Mouse (Mus musculus) sigmoid colon, adult 10 weeks (tissue): ENCODE data around the gene Hyou1. TPM values are rescaled to one million over a fixed set of nuclear protein-coding genes. Genes with fewer than 3 reads are reported as not detected.

Source experiments
- polyA plus RNA-seq: library from polyadenylated mRNA; stranded (reverse); fragments of 350-450 nt; fragmentation: Illumina TruSeq; extraction: RNeasy Lipid Tissue Mini Kit (QIAGEN cat#74804); gene quantifications from one replicate; pipeline ENCODE4 v1.2.3, GENCODE M21; 2014; ENCODE audit warnings: low read depth, low replicate concordance

Gene Hyou1
- polyA plus RNA-seq, result 7.7 TPM

GRCm38 (mm10) chr9:44379054-44379834, at the start of gene Hyou1:
Hyou1 (plus strand) TSS chr9:44379490.

DNA sequence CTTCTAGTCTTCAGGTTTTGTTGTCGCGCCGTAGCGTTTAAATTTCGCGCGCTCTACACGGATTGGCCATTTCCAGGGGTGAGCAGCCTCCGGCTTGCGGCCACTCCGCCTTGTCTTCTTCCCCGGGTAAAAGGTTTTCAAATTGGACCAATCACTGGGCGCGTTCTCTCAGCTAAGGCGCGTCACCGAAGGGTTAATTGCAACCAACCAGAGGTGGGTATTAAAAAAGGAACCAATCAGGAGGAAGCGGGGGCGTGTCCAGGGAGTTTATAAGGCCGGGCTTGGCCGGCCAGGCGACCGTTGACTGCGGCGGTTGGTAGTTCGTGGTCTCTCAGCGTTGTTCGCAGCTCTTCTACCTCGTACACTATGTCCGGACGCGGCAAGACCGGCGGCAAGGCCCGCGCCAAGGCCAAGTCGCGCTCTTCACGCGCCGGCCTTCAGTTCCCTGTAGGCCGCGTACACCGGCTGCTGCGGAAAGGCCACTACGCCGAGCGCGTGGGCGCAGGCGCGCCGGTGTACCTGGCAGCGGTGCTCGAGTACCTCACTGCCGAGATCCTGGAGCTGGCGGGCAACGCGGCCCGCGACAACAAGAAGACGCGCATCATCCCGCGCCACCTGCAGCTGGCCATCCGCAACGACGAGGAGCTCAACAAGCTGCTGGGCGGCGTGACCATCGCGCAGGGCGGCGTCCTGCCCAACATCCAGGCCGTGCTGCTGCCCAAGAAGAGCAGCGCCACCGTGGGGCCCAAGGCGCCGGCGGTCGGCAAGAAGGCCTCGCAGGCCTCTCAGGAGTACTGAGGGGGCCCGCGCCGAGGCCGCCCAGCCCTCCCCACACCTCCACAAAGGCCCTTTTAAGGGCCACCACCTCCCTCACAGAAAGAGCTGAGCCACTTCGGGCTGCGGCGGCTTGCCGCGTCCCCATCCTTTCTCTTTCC, 44.6 kb upstream of the Hyou1 start, which contains the start of gene H2afx:
TSS of gene H2afx (plus strand) at position 299 of the 935 bp plus-strand sequence.

DNA sequence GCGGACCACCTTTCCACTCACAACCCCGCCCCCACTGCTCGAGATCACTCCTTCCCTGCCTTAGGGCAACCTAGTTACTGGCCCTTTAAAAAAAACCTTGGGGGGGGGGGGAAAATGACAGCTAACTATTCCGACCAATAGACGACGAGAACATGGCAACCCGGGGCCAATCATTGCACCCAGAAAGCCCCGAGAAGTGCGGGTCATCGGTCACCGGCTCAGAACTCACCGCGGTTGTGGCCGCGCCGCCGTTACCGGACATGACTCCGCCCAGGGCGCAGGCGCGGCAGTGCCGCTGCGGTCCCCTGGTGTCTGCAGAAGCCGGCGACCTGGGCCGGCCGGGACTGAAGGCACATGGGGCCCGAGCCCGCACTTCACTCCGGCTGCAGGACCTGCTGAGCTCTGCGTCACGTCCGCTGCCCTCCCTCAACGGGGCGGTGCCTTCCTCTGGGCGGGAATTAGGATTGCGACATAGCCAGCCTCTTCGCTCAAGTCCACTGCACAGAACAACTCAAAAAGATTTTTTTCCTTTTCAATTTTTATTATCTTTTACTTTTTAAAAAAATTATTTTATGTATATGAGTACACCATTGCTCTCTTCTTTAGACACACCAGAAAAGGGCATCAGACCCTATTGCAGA, 35.4 kb upstream of the Hyou1 start, which contains the start of gene Hmbs:
TSS of gene Hmbs (minus strand) at position 448 of the 641 bp plus-strand sequence.

DNA sequence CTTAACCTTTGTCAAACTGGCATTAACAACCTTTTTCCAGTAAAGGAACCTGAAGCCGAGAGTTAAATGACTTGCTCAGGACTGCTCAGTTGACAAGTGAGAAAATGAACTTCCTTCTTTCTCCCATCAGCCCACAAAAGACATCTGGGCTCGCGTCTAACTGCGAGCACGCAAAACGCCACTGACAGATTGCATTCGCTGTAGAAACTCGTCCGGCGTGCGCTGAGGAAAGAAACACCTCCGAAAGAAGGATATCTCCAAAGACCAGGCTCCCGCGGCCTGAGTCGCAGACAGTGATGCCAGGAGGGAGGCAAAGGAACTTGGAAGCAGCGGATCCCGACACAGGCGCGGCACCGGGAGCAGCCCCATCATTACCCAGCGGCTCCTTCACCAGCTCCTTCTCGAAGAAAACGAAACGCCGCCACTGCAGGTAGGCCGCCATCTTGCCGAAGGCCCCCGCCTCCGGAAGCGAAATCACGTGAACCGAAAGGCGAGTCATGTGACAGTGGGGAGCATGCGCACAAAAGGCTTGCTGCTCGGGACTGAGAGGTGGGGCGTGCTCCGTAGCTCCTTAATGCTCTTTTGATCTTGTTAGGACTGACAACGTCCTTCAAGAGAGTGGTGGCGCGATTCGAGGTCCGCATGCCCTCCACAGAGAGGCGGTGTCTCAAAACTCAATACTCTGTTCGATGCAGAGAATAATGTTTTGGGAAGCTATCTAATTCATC, 17.9 kb upstream of the Hyou1 start, which contains the start of gene Vps11:
TSS of gene Vps11 (minus strand) at position 481 of the 728 bp plus-strand sequence.

GRCm38 (mm10) chr9:44396684-44397411, 17.6 kb downstream of the Hyou1 start, which contains the start of gene Slc37a4:
Slc37a4 (plus strand) TSS chr9:44396852.

GRCm38 (mm10) chr9:44406906-44407751, 27.8 kb downstream of the Hyou1 start, which contains the start of the genes Rps25 and Trappc4:
Rps25 (plus strand) TSS chr9:44407139.
Trappc4 (minus strand) TSS chr9:44407600.

GRCm38 (mm10) chr9:44418519-44419385, 39.5 kb downstream of the Hyou1 start, which contains the start of gene Ccdc84:
Ccdc84 (minus strand) TSS chr9:44418569.

GRCm38 (mm10) chr9:44440961-44441360, 61.7 kb downstream of the Hyou1 start, which contains the start of gene Foxr1:
Foxr1 (minus strand) TSS chr9:44441136.

Other genes starting within 250 kb of the Hyou1 start
- 13.8 TPM for gene Mcam, start 245.0 kb upstream of the Hyou1 start, polyA plus RNA-seq
- 83.6 TPM for gene Cbl, start 145.4 kb upstream of the Hyou1 start, polyA plus RNA-seq
- gene Ccdc153, start 138.8 kb upstream of the Hyou1 start, polyA plus RNA-seq, result not detected
- 1.5 TPM for gene Pdzd3, start 128.0 kb upstream of the Hyou1 start, polyA plus RNA-seq
- 0.38 TPM for gene Nlrx1, start 110.9 kb upstream of the Hyou1 start, polyA plus RNA-seq
- not detected for gene Abcg4, start 90.9 kb upstream of the Hyou1 start, polyA plus RNA-seq
- gene Hinfp, start 73.8 kb upstream of the Hyou1 start, polyA plus RNA-seq, result 20.5 TPM
- 3.2 TPM for gene C2cd2l, start 59.2 kb upstream of the Hyou1 start, polyA plus RNA-seq
- 16.5 TPM for gene Dpagt1, start 53.5 kb upstream of the Hyou1 start, polyA plus RNA-seq
- gene H2afx, start 44.8 kb upstream of the Hyou1 start, polyA plus RNA-seq, result 3.4 TPM
- 23.3 TPM for gene Hmbs, start 35.3 kb upstream of the Hyou1 start, polyA plus RNA-seq
- gene Vps11, start 17.8 kb upstream of the Hyou1 start, polyA plus RNA-seq, result 9.8 TPM
- 7.1 TPM for gene Slc37a4, start 17.4 kb downstream of the Hyou1 start, polyA plus RNA-seq
- 828 TPM for gene Rps25, start 27.6 kb downstream of the Hyou1 start, polyA plus RNA-seq
- 45.4 TPM for gene Trappc4, start 28.1 kb downstream of the Hyou1 start, polyA plus RNA-seq
- gene Ccdc84, start 39.1 kb downstream of the Hyou1 start, polyA plus RNA-seq, result 24.0 TPM
- not detected for gene Foxr1, start 61.6 kb downstream of the Hyou1 start, polyA plus RNA-seq
- gene Upk2, start 75.5 kb downstream of the Hyou1 start, polyA plus RNA-seq, result not detected
- 0.82 TPM for gene Bcl9l, start 103.3 kb downstream of the Hyou1 start, polyA plus RNA-seq
- 1.6 TPM for gene Cxcr5, start 182.4 kb downstream of the Hyou1 start, polyA plus RNA-seq
- gene Ddx6, start 225.4 kb downstream of the Hyou1 start, polyA plus RNA-seq, result 251 TPM